Mouse (Mus musculus): Measurements from ENCODE around the gene Uba6. TPM values are rescaled to one million over a fixed set of nuclear protein-coding genes. Genes with fewer than 3 reads are reported as not detected.

Uba6 gene
- polyA plus RNA-seq, 1 experiment = 72.6 TPM

- Histone ChIP-seq H3K9ac (ENCODE audit: low read depth, poor library complexity, severe bottlenecking) (no peak overlapping the region), H3K27ac (ENCODE audit: insufficient read depth, low read length) (no peak overlapping the region), H3K36me3 (ENCODE audit: control insufficient read depth, insufficient read depth, low read length, poor library complexity, severe bottlenecking) (peaks cover 3% of the 10 kb centered on the region; the same call in 1 of the 2 replicates), H3K4me3 (ENCODE audit: low read depth, low read length) (no peak overlapping the region), H3K9me3 (replicated peaks; ENCODE audit: control insufficient read depth, insufficient read depth, low read length, poor library complexity, severe bottlenecking) (no peaks in the 10 kb centered on the region), H3K4me1 (ENCODE audit: control insufficient read depth, insufficient read depth, low read length) (no peaks in the 10 kb centered on the region), H3K27me3 (ENCODE audit: control insufficient read depth, insufficient read depth, low read length, poor library complexity, severe bottlenecking) (no peaks in the 10 kb centered on the region)
- TF ChIP-seq POLR2A (IDR thresholded peaks at IDR 0.05; ENCODE audit: insufficient read depth, low read length) = no peak
- TF ChIP-seq CTCF (IDR thresholded peaks at IDR 0.05; ENCODE audit: low read depth, low read length) = no peak
- no peak for TF ChIP-seq EP300 (IDR thresholded peaks at IDR 0.05; ENCODE audit: insufficient read depth, low read depth, low read length)
Observed at GRCm38 (mm10) chr5:86113037-86113436, 59.6 kb downstream of the Uba6 start.

DNA sequence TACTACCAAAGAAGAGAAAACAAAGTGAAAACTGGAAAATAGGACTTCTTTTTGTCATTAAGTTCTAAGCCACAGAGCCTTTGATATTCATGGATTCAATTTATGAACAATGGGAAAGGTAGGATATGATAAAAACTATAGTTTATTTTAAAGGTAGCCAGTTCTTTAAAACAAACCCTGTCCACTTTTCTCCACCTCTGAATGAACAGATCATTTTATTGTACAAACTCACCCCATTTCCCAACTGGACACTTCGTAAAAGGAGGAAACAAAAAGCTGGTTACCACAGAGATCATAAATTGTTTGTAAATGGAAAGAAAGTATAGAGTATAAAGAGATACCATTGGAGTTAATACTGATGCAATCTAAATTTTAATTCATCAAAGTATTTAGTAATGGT, 61.5 kb downstream of the Uba6 start:
- H3K4me3 ChIP-seq (ENCODE audit: low read depth, low read length) = no peak overlapping the region

DNA sequence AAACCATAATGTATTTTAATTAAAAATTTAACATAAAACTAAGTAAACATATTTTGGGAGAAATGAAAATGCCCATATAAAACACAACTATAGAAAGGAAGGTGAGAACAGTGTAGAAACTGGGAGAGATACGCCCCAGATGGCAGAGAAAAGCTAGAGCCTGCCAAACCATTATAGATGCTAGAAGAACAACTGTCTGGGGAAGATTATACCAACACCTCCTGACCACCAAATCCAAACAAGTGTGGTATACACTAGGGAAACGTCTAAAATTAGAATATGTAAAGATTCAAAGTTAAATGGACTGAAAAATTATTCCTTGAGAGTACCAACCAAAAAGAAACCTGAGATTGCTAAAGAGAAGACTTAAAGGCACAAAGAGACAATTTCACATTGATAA, 66.0 kb downstream of the Uba6 start:
- Histone ChIP-seq H3K9ac (ENCODE audit: low read depth, poor library complexity, severe bottlenecking) (no peak overlapping the region), H3K4me1 (ENCODE audit: control insufficient read depth, insufficient read depth, low read length) (no peaks in the 10 kb centered on the region), H3K27me3 (ENCODE audit: control insufficient read depth, insufficient read depth, low read length, poor library complexity, severe bottlenecking) (no peaks in the 10 kb centered on the region), H3K9me3 (replicated peaks; ENCODE audit: control insufficient read depth, insufficient read depth, low read length, poor library complexity, severe bottlenecking) (no peaks in the 10 kb centered on the region), H3K27ac (ENCODE audit: insufficient read depth, low read length) (no peak overlapping the region), H3K36me3 (ENCODE audit: control insufficient read depth, insufficient read depth, low read length, poor library complexity, severe bottlenecking) (no peaks in the 10 kb centered on the region), H3K4me3 (ENCODE audit: low read depth, low read length) (no peak overlapping the region)
- TF ChIP-seq EP300 (IDR thresholded peaks at IDR 0.05; ENCODE audit: insufficient read depth, low read depth, low read length) = no peak
- TF ChIP-seq POLR2A (IDR thresholded peaks at IDR 0.05; ENCODE audit: insufficient read depth, low read length) = no peak
- no peak for TF ChIP-seq CTCF (IDR thresholded peaks at IDR 0.05; ENCODE audit: low read depth, low read length)

More for the DNA sequence above, 61.5 kb downstream of the Uba6 start:
- Histone ChIP-seq H3K36me3 (ENCODE audit: control insufficient read depth, insufficient read depth, low read length, poor library complexity, severe bottlenecking) (0 out of 2 replicates have a peak, but pooled peaks cover 3% of the 10 kb centered on the region), H3K27me3 (ENCODE audit: control insufficient read depth, insufficient read depth, low read length, poor library complexity, severe bottlenecking) (no peaks in the 10 kb centered on the region), H3K4me1 (ENCODE audit: control insufficient read depth, insufficient read depth, low read length) (no peaks in the 10 kb centered on the region), H3K27ac (ENCODE audit: insufficient read depth, low read length) (no peak overlapping the region), H3K9ac (ENCODE audit: low read depth, poor library complexity, severe bottlenecking) (no peak overlapping the region), H3K9me3 (replicated peaks; ENCODE audit: control insufficient read depth, insufficient read depth, low read length, poor library complexity, severe bottlenecking) (no peaks in the 10 kb centered on the region)
- TF ChIP-seq EP300 (IDR thresholded peaks at IDR 0.05; ENCODE audit: insufficient read depth, low read depth, low read length) = no peak
- TF ChIP-seq CTCF (IDR thresholded peaks at IDR 0.05; ENCODE audit: low read depth, low read length) = no peak
- no peak for TF ChIP-seq POLR2A (IDR thresholded peaks at IDR 0.05; ENCODE audit: insufficient read depth, low read length)

- Histone ChIP-seq H3K9me3 (replicated peaks; ENCODE audit: control insufficient read depth, insufficient read depth, low read length, poor library complexity, severe bottlenecking) (no peaks in the 10 kb centered on the region), H3K4me3 (ENCODE audit: low read depth, low read length) (no peak overlapping the region), H3K36me3 (ENCODE audit: control insufficient read depth, insufficient read depth, low read length, poor library complexity, severe bottlenecking) (no peaks in the 10 kb centered on the region), H3K9ac (ENCODE audit: low read depth, poor library complexity, severe bottlenecking) (no peak overlapping the region), H3K27me3 (ENCODE audit: control insufficient read depth, insufficient read depth, low read length, poor library complexity, severe bottlenecking) (no peaks in the 10 kb centered on the region), H3K27ac (ENCODE audit: insufficient read depth, low read length) (no peak overlapping the region), H3K4me1 (ENCODE audit: control insufficient read depth, insufficient read depth, low read length) (no peaks in the 10 kb centered on the region)
- TF ChIP-seq CTCF (IDR thresholded peaks at IDR 0.05; ENCODE audit: low read depth, low read length) = no peak
- no peak for TF ChIP-seq EP300 (IDR thresholded peaks at IDR 0.05; ENCODE audit: insufficient read depth, low read depth, low read length)
- TF ChIP-seq POLR2A (IDR thresholded peaks at IDR 0.05; ENCODE audit: insufficient read depth, low read length) = no peak
Observed at GRCm38 (mm10) chr5:86102176-86102575, 70.4 kb downstream of the Uba6 start.

- Histone ChIP-seq H3K36me3 (ENCODE audit: control insufficient read depth, insufficient read depth, low read length, poor library complexity, severe bottlenecking) (no peaks in the 10 kb centered on the region), H3K27ac (ENCODE audit: insufficient read depth, low read length) (no peak overlapping the region), H3K4me1 (ENCODE audit: control insufficient read depth, insufficient read depth, low read length) (no peaks in the 10 kb centered on the region), H3K9me3 (replicated peaks; ENCODE audit: control insufficient read depth, insufficient read depth, low read length, poor library complexity, severe bottlenecking) (no peaks in the 10 kb centered on the region), H3K27me3 (ENCODE audit: control insufficient read depth, insufficient read depth, low read length, poor library complexity, severe bottlenecking) (no peaks in the 10 kb centered on the region), H3K4me3 (ENCODE audit: low read depth, low read length) (no peak overlapping the region), H3K9ac (ENCODE audit: low read depth, poor library complexity, severe bottlenecking) (no peak overlapping the region)
- TF ChIP-seq CTCF (IDR thresholded peaks at IDR 0.05; ENCODE audit: low read depth, low read length) (no peak), EP300 (IDR thresholded peaks at IDR 0.05; ENCODE audit: insufficient read depth, low read depth, low read length) (no peak), POLR2A (IDR thresholded peaks at IDR 0.05; ENCODE audit: insufficient read depth, low read length) (no peak)
Observed at GRCm38 (mm10) chr5:86100621-86101020, 72.0 kb downstream of the Uba6 start.

- TF ChIP-seq EP300 (IDR thresholded peaks at IDR 0.05; ENCODE audit: insufficient read depth, low read depth, low read length) (no peak), CTCF (IDR thresholded peaks at IDR 0.05; ENCODE audit: low read depth, low read length) (no peak), POLR2A (IDR thresholded peaks at IDR 0.05; ENCODE audit: insufficient read depth, low read length) (no peak)
- H3K4me3 ChIP-seq (ENCODE audit: low read depth, low read length) = no peak overlapping the region
- no peaks in the 10 kb centered on the region for H3K9me3 ChIP-seq (replicated peaks; ENCODE audit: control insufficient read depth, insufficient read depth, low read length, poor library complexity, severe bottlenecking)
- no peaks in the 10 kb centered on the region for H3K27me3 ChIP-seq (ENCODE audit: control insufficient read depth, insufficient read depth, low read length, poor library complexity, severe bottlenecking)
- no peaks in the 10 kb centered on the region for H3K36me3 ChIP-seq (ENCODE audit: control insufficient read depth, insufficient read depth, low read length, poor library complexity, severe bottlenecking)
- H3K9ac ChIP-seq (ENCODE audit: low read depth, poor library complexity, severe bottlenecking) = no peak overlapping the region
- no peak overlapping the region for H3K27ac ChIP-seq (ENCODE audit: insufficient read depth, low read length)
- H3K4me1 ChIP-seq (ENCODE audit: control insufficient read depth, insufficient read depth, low read length) = no peaks in the 10 kb centered on the region
Observed at GRCm38 (mm10) chr5:86098988-86099387, 73.6 kb downstream of the Uba6 start.

Measured in ES-Bruce4 (cell line).